Mouse (Mus musculus) forebrain, embryonic 11.5 days (tissue): ENCODE results near the gene Pard6b. TPM values are rescaled to one million over a fixed set of nuclear protein-coding genes. Genes with fewer than 3 reads are reported as not detected.

ENCODE experiments used
- ATAC-seq: fragments of 200-750 bp; cut with Nextera tagmentation; replicated peaks from 2 replicates; pipeline ENCODE4 v1.8.0; 2017; ENCODE audit warnings: moderate TSS enrichment; ENCODE audit not compliant: low FRiP score
- DNase-seq: peaks from one replicate; pipeline ENCODE4 v3.0.0-alpha.2; 2017; ENCODE audit warnings: low spot score
- H3K27ac ChIP-seq: fragments of 300-500 bp; sonication (generic); 2 replicates; pipeline ENCODE4 v1.5.1; 2014; ENCODE audit warnings: low read depth, low read length
- H3K27me3 ChIP-seq: fragments of 300-500 bp; sonication (generic); 2 replicates; pipeline ENCODE4 v1.6.1; 2014; ENCODE audit warnings: mild to moderate bottlenecking, low read length, mixed read lengths; ENCODE audit not compliant: control insufficient read depth, insufficient read depth
- H3K36me3 ChIP-seq: fragments of 300-500 bp; sonication (generic); 2 replicates; pipeline ENCODE4 v1.6.1; 2014; ENCODE audit warnings: mild to moderate bottlenecking, low read length, moderate library complexity, mixed read lengths; ENCODE audit not compliant: control insufficient read depth, insufficient read depth
- H3K4me1 ChIP-seq: fragments of 300-500 bp; sonication (generic); replicated peaks from 2 replicates; pipeline ENCODE4 v1.6.1; 2014; ENCODE audit warnings: low read length, mixed read lengths; ENCODE audit not compliant: control insufficient read depth, insufficient read depth
- H3K4me2 ChIP-seq: fragments of 300-500 bp; sonication (generic); 2 replicates; pipeline ENCODE4 v1.6.1; 2014; ENCODE audit warnings: low read depth, mild to moderate bottlenecking, low read length, moderate library complexity, mixed read lengths; ENCODE audit not compliant: severe bottlenecking
- H3K4me3 ChIP-seq: fragments of 300-500 bp; sonication (generic); 2 replicates; pipeline ENCODE4 v1.5.1; 2014; ENCODE audit warnings: low read depth, low read length
- H3K9ac ChIP-seq: fragments of 300-500 bp; sonication (generic); 2 replicates; pipeline ENCODE4 v1.6.1; 2014; ENCODE audit warnings: low read length
- H3K9me3 ChIP-seq: fragments of 300-500 bp; sonication (generic); 2 replicates; pipeline ENCODE4 v1.6.1; 2016; ENCODE audit warnings: low read length, mixed read lengths; ENCODE audit not compliant: control insufficient read depth
- WGBS: fragments of 180-500 bp; shearing (Covaris S2); extraction: QIAGEN DNeasy Blood & Tissue Kit; methylation state at CpG from one replicate; pipeline ENCODE4 v1.1.7; 2014; 5-methylcytosine and 5-hydroxymethylcytosine counted together
- polyA plus RNA-seq: library from polyadenylated mRNA; unstranded; fragments of >200 nt; fragmentation: Nextera tagmentation; extraction: Ambion mirVana; gene quantifications from 2 replicates; pipeline ENCODE4 v1.2.1, GENCODE M21; 2014

Gene Pard6b
- polyA plus RNA-seq, 1 experiment from 2014 or later: 12.4 TPM

- Histone ChIP-seq H3K27ac (no peak overlapping the region), H3K4me1 (peaks cover 10% of the 10 kb centered on the region), H3K4me3 (no peak overlapping the region), H3K27me3 (peaks cover 9% of the 10 kb centered on the region), H3K4me2 (no peak overlapping the region), H3K9me3 (no peaks in the 10 kb centered on the region), H3K36me3 (no peaks in the 10 kb centered on the region), H3K9ac (no peak overlapping the region)
- DNase-seq (no peak), ATAC-seq (no peak)
- 66% methylated on average over 13 of the region's 13 CpGs for WGBS
Observed at GRCm38 (mm10) chr2:168045357-168045756, 35.4 kb upstream of the Pard6b start.

- ATAC-seq: no peak
- Histone ChIP-seq H3K36me3 (no peaks in the 10 kb centered on the region), H3K4me3 (no peak overlapping the region), H3K9me3 (no peaks in the 10 kb centered on the region), H3K27ac (no peak overlapping the region), H3K4me1 (peaks cover 12% of the 10 kb centered on the region), H3K9ac (no peak overlapping the region), H3K27me3 (peaks cover 13% of the 10 kb centered on the region), H3K4me2 (no peak overlapping the region)
- WGBS: 10% methylated on average over 5 of the region's 5 CpGs
- no peak for DNase-seq
Observed at GRCm38 (mm10) chr2:168045771-168046170, 35.0 kb upstream of the Pard6b start.

- DNase-seq (no peak), ATAC-seq (no peak)
- H3K4me2 ChIP-seq: no peak overlapping the region
- H3K27me3 ChIP-seq: peaks cover 17% of the 10 kb centered on the region
- H3K9ac ChIP-seq: no peak overlapping the region
- no peaks in the 10 kb centered on the region for H3K36me3 ChIP-seq
- peaks cover 12% of the 10 kb centered on the region for H3K4me1 ChIP-seq
- WGBS: 72% methylated on average over 4 of the region's 4 CpGs
- no peak overlapping the region for H3K4me3 ChIP-seq
- no peaks in the 10 kb centered on the region for H3K9me3 ChIP-seq
- no peak overlapping the region for H3K27ac ChIP-seq
Observed at GRCm38 (mm10) chr2:168046467-168046866, 34.3 kb upstream of the Pard6b start.

GRCm38 (mm10) chr2:168049002-168049635, 31.7 kb upstream of the Pard6b start:
- Histone ChIP-seq H3K9ac (no peak overlapping the region), H3K9me3 (no peaks in the 10 kb centered on the region), H3K27ac (no peak overlapping the region), H3K4me3 (peak overlapping the region; percentile 38; the same call in 1 of the 2 replicates), H3K4me1 (peaks cover 12% of the 10 kb centered on the region), H3K4me2 (peak overlapping the region; percentile 65; the same call in 1 of the 2 replicates), H3K36me3 (no peaks in the 10 kb centered on the region), H3K27me3 (peaks cover 21% of the 10 kb centered on the region)
- WGBS: 11% methylated on average over 16 of the region's 16 CpGs
- ATAC-seq: no peak
- no peak for DNase-seq

- ATAC-seq: peak; percentile 30; the same call in 1 of the 2 replicates
- peak; percentile 71 for DNase-seq
- Histone ChIP-seq H3K4me3 (peak overlapping the region; percentile 38), H3K36me3 (no peaks in the 10 kb centered on the region), H3K4me2 (peak overlapping the region; percentile 65), H3K9ac (peak overlapping the region; percentile 51), H3K27me3 (peaks cover 21% of the 10 kb centered on the region), H3K4me1 (peaks cover 12% of the 10 kb centered on the region), H3K9me3 (no peaks in the 10 kb centered on the region), H3K27ac (no peak overlapping the region)
- WGBS: under 1% methylated on average over 56 of the region's 56 CpGs
Observed at GRCm38 (mm10) chr2:168050000-168050942, 30.5 kb upstream of the Pard6b start.

- no peak overlapping the region for H3K4me3 ChIP-seq
- no peak overlapping the region for H3K4me2 ChIP-seq
- DNase-seq (no peak), ATAC-seq (no peak)
- H3K27ac ChIP-seq: no peak overlapping the region
- H3K36me3 ChIP-seq: no peaks in the 10 kb centered on the region
- H3K9me3 ChIP-seq: no peaks in the 10 kb centered on the region
- no peak overlapping the region for H3K9ac ChIP-seq
- H3K27me3 ChIP-seq: peaks cover 21% of the 10 kb centered on the region
- peaks cover 12% of the 10 kb centered on the region for H3K4me1 ChIP-seq
- WGBS: 100% methylated on average over 1 of the region's 1 CpGs
Observed at GRCm38 (mm10) chr2:168052156-168052555, 28.6 kb upstream of the Pard6b start.

GRCm38 (mm10) chr2:168052689-168053088, 28.1 kb upstream of the Pard6b start:
- H3K9ac ChIP-seq: no peak overlapping the region
- no peaks in the 10 kb centered on the region for H3K9me3 ChIP-seq
- H3K27ac ChIP-seq: no peak overlapping the region
- H3K4me1 ChIP-seq: peaks cover 12% of the 10 kb centered on the region
- WGBS: 14% methylated on average over 2 of the region's 2 CpGs
- H3K4me2 ChIP-seq: no peak overlapping the region
- no peaks in the 10 kb centered on the region for H3K36me3 ChIP-seq
- H3K4me3 ChIP-seq: no peak overlapping the region
- H3K27me3 ChIP-seq: peaks cover 21% of the 10 kb centered on the region
- ATAC-seq (no peak), DNase-seq (peak; percentile 77)

GRCm38 (mm10) chr2:168054142-168054541, 26.7 kb upstream of the Pard6b start:
- H3K36me3 ChIP-seq: no peaks in the 10 kb centered on the region
- no peak overlapping the region for H3K27ac ChIP-seq
- 95% methylated on average over 11 of the region's 11 CpGs for WGBS
- H3K9me3 ChIP-seq: no peaks in the 10 kb centered on the region
- H3K4me1 ChIP-seq: peaks cover 10% of the 10 kb centered on the region
- H3K27me3 ChIP-seq: peaks cover 18% of the 10 kb centered on the region
- no peak overlapping the region for H3K4me3 ChIP-seq
- DNase-seq (no peak), ATAC-seq (no peak)
- H3K4me2 ChIP-seq: no peak overlapping the region
- H3K9ac ChIP-seq: no peak overlapping the region
